9 mouse cellular contexts compared by ENCODE assay signal in genomic region chrX:77720298-77720697, GRCm38 (mm10).
A peak's percentile ranks its signal among the peaks of the same experiment; 100 is the strongest.
DNase-seq lines count a peak whose midpoint lies in the region; ATAC-seq lines count a peak whose summit lies in the region.
"Had no signal": no experiment of that assay in that cellular context is flagged by ENCODE, and none has a peak within 500 bp of the region (broad histone marks: within the 10 kb centered on the region; RNA-seq: fewer than 3 reads in every experiment).

No protein-coding gene starts in this region.

- no peak overlapping the region for H3K27ac ChIP-seq in embryonic facial prominence, embryonic 14.5 days (replicated peaks; ENCODE audit: low read depth, low read length)
- H3K27ac ChIP-seq: heart, embryonic 15.5 days had no signal

- H3K4me1 ChIP-seq in embryonic facial prominence, embryonic 14.5 days (ENCODE audit: control insufficient read depth, insufficient read depth, low read length): no peaks in the 10 kb centered on the region
- H3K4me1 ChIP-seq: heart, embryonic 15.5 days had no signal

- H3K9me3 ChIP-seq in embryonic facial prominence, embryonic 14.5 days (ENCODE audit: control insufficient read depth, low read length): no peaks in the 10 kb centered on the region
- H3K9me3 ChIP-seq: heart, embryonic 15.5 days had no signal

- no peaks in the 10 kb centered on the region for H3K27me3 ChIP-seq in embryonic facial prominence, embryonic 14.5 days (replicated peaks; ENCODE audit: control insufficient read depth, insufficient read depth, low read length)
- H3K27me3 ChIP-seq: heart, embryonic 15.5 days had no signal

- no peak overlapping the region for H3K9ac ChIP-seq in embryonic facial prominence, embryonic 14.5 days (ENCODE audit: low read depth, low read length)
- H3K9ac ChIP-seq: heart, embryonic 15.5 days had no signal

- ATAC-seq in embryonic facial prominence, embryonic 14.5 days (ENCODE audit: low read depth): no peak

- DNase-seq in gastrocnemius, adult 18-20 months (ENCODE audit: low spot score): peak; percentile 12
- DNase-seq in gastrocnemius, postnatal 25 days: no peak
- DNase-seq in 416B (ENCODE audit: low read depth): peak; percentile 56
- DNase-seq in adrenal gland, postnatal 14 days: peak; percentile 27
- DNase-seq in embryonic facial prominence, embryonic 14.5 days (ENCODE audit: low spot score): peak; percentile 59
- peak; percentile 21 for DNase-seq in kidney, postnatal 14 days
- peak; percentile 43 for DNase-seq in lung, postnatal 36 days
- DNase-seq in thymus, postnatal 0 days (ENCODE audit: low spot score): peak; percentile 52

- no peaks in the 10 kb centered on the region for H3K36me3 ChIP-seq in embryonic facial prominence, embryonic 14.5 days (ENCODE audit: control insufficient read depth, insufficient read depth, low read length)
- H3K36me3 ChIP-seq: heart, embryonic 15.5 days had no signal

- 33% methylated on average over 2 of the region's 2 CpGs for WGBS in embryonic facial prominence, embryonic 14.5 days

- no peak overlapping the region for H3K4me2 ChIP-seq in embryonic facial prominence, embryonic 14.5 days (ENCODE audit: low read depth, low read length)
- H3K4me2 ChIP-seq: heart, embryonic 15.5 days had no signal

- H3K4me3 ChIP-seq in embryonic facial prominence, embryonic 14.5 days (ENCODE audit: low read depth, low read length): no peak overlapping the region
- H3K4me3 ChIP-seq: heart, embryonic 15.5 days had no signal
